Mouse (Mus musculus): ENCODE data around the gene Tspan4. TPM values are rescaled to one million over a fixed set of nuclear protein-coding genes. Genes with fewer than 3 reads are reported as not detected.

The Tspan4 gene
- total and polyA plus RNA-seq, 2 experiments, result 66.9 to 135 TPM

GRCm38 (mm10) chr7:141466045-141466394 lies 9.0 kb upstream of the Tspan4 start:
- TF ChIP-seq CTCF (IDR thresholded peaks at IDR 0.05; ENCODE audit: low read depth, low read length), result no peak
- TF ChIP-seq POLR2A (IDR thresholded peaks at IDR 0.05; ENCODE audit: extremely low read depth, insufficient read depth, low read length), result no peak
- no peak for DNase-seq (ENCODE audit: extremely low read depth, low read depth, low spot score)
- H3K4me1 ChIP-seq (ENCODE audit: control insufficient read depth, insufficient read depth, low read length), result peaks cover 18% of the 10 kb centered on the region

DNA sequence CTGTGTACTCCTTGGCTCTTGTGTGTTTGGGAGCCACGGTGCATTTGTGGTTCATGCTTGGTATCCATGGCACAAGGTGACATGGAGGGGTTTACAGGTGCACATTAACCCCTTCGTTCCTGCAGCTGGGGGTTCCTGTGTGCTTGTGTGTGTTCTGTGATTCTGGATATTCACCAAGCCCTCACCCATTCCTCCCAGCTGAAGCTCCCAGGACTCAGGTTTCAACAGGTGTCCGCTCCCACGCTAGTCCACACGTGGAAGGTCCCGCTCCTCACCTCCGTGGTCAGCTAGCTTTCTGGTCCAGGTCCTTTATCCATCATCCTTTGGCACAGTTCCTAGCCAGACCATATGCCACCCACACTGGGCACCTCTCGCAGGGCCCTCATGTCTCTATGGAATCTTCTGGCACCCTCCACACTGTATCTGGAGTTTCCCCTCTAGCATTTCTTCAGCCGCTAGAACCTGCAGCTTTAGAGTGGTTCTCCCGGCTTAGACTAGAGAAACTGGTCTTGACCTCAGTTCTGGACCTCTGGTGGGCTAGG lies 8.4 kb upstream of the Tspan4 start:
- Histone ChIP-seq H3K4me3 (ENCODE audit: insufficient read depth, low read depth, low read length) (no peak overlapping the region), H3K79me2 (ENCODE audit: control insufficient read depth, insufficient read depth, low read length) (0 out of 2 replicates have a peak, but pooled peaks cover 6% of the 10 kb centered on the region), H3K9ac (ENCODE audit: low read depth, low read length) (peak overlapping the region; percentile 25), H3K27ac (replicated peaks; ENCODE audit: insufficient read depth, low read depth, low read length) (0 out of 2 replicates have a peak overlapping the region, but pooled peaks have one; percentile 1), H3K4me1 (ENCODE audit: control insufficient read depth, insufficient read depth, low read length) (peaks cover 18% of the 10 kb centered on the region), H3K36me3 (ENCODE audit: control insufficient read depth, insufficient read depth, low read length) (peaks cover 3% of the 10 kb centered on the region; the same call in 1 of the 2 replicates), H3K27me3 (ENCODE audit: control insufficient read depth, insufficient read depth, low read length) (no peaks in the 10 kb centered on the region)
- DNase-seq (ENCODE audit: extremely low read depth, low read depth, low spot score), result no peak
- WGBS, result 68% methylated on average over 10 of the region's 10 CpGs
- TF ChIP-seq CTCF (IDR thresholded peaks at IDR 0.05; ENCODE audit: low read depth, low read length) (no peak), POLR2A (IDR thresholded peaks at IDR 0.05; ENCODE audit: extremely low read depth, insufficient read depth, low read length) (no peak)

More at GRCm38 (mm10) chr7:141466045-141466394, 9.0 kb upstream of the Tspan4 start:
- Histone ChIP-seq H3K27ac (replicated peaks; ENCODE audit: insufficient read depth, low read depth, low read length) (no peak overlapping the region), H3K79me2 (ENCODE audit: control insufficient read depth, insufficient read depth, low read length) (0 out of 2 replicates have a peak, but pooled peaks cover 6% of the 10 kb centered on the region), H3K9ac (ENCODE audit: low read depth, low read length) (no peak overlapping the region), H3K27me3 (ENCODE audit: control insufficient read depth, insufficient read depth, low read length) (no peaks in the 10 kb centered on the region), H3K4me3 (ENCODE audit: insufficient read depth, low read depth, low read length) (no peak overlapping the region), H3K36me3 (ENCODE audit: control insufficient read depth, insufficient read depth, low read length) (peaks cover 2% of the 10 kb centered on the region; the same call in 1 of the 2 replicates)
- WGBS, result 77% methylated on average over 7 of the region's 7 CpGs

DNA sequence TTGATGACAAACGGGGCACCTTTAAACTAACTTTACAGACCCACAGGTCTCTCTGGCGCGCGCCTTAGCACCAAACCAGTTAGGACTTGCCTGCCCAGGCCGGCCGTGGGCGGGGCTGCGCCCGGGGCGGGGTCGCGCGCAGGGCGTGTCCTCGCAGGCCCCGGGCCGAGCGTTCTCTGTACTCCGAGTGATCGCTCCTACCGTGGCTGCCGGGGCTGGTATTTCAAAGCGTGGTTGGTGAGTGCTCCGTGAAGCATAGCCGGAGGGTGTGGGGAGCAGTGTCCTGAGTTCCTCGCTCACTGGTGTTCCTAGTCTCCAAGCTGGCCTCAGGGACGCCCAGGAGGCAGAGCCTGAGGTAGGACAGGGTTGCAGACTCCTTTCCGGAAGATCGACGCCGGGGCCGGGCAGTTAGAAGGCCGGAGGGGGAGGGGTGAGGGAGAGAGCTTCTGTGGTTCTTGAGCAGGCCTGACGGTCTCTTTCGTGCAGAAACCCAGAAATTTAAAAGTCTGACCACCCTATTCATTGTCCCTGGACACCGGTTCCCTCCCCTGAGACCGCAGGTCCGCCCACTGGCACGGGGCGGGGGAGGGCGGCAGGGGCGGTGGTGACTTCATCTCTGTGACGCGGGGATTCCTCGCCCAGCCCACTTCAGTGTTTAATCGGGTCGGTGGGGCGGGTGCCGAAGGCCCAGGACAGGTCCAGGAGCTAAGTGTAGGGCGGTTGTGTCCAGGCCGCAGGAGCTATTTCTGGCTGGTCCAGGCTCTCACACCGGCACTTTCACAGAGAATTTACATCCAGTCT lies 7.6 kb upstream of the Tspan4 start, which contains the start of gene Cd151:
Cd151 (plus strand) TSS at position 163 of the 801 bp plus-strand sequence.
- Histone ChIP-seq H3K4me3 (ENCODE audit: insufficient read depth, low read depth, low read length) (peak within 1 kb of the TSS; percentile 74), H3K79me2 (ENCODE audit: control insufficient read depth, insufficient read depth, low read length) (0 out of 2 replicates have a peak, but pooled peaks cover 6% of the 10 kb centered on the region), H3K36me3 (ENCODE audit: control insufficient read depth, insufficient read depth, low read length) (peaks cover 6% of the 10 kb centered on the region; the same call in 1 of the 2 replicates), H3K27me3 (ENCODE audit: control insufficient read depth, insufficient read depth, low read length) (no peaks in the 10 kb centered on the region), H3K9ac (ENCODE audit: low read depth, low read length) (peak within 1 kb of the TSS; percentile 76), H3K4me1 (ENCODE audit: control insufficient read depth, insufficient read depth, low read length) (peaks cover 15% of the 10 kb centered on the region), H3K27ac (replicated peaks; ENCODE audit: insufficient read depth, low read depth, low read length) (peak within 1 kb of the TSS; percentile 46)
- TF ChIP-seq CTCF (IDR thresholded peaks at IDR 0.05; ENCODE audit: low read depth, low read length) (no peak), POLR2A (IDR thresholded peaks at IDR 0.05; ENCODE audit: extremely low read depth, insufficient read depth, low read length) (peak; percentile 54)
- WGBS, result under 1% methylated on average over 52 of the region's 52 CpGs
- DNase-seq (ENCODE audit: extremely low read depth, low read depth, low spot score), result peak; percentile 64

DNA sequence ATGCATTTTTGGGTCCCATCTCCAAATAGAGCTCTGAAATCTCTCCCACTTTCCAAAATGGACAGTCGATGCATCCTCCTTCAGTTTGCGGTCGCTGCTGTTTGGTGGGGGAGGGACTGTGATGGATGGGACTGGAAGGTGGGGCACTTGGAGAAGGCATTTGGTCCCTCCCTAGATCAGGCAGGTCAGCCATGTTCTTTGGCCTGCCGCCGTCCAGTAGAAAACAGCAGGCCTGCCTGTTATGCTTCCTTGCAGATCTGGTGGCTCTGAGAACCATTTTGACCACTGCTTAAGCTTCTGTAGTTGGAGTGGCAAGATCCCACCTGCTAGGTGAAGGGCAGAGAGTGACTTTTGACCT lies 6.9 kb upstream of the Tspan4 start:
- Histone ChIP-seq H3K9ac (ENCODE audit: low read depth, low read length) (peak overlapping the region; percentile 76), H3K27ac (replicated peaks; ENCODE audit: insufficient read depth, low read depth, low read length) (peak overlapping the region; percentile 46), H3K4me3 (ENCODE audit: insufficient read depth, low read depth, low read length) (peak overlapping the region; percentile 18; the same call in 1 of the 2 replicates), H3K36me3 (ENCODE audit: control insufficient read depth, insufficient read depth, low read length) (peaks cover 8% of the 10 kb centered on the region; the same call in 1 of the 2 replicates), H3K79me2 (ENCODE audit: control insufficient read depth, insufficient read depth, low read length) (0 out of 2 replicates have a peak, but pooled peaks cover 6% of the 10 kb centered on the region), H3K4me1 (ENCODE audit: control insufficient read depth, insufficient read depth, low read length) (peaks cover 15% of the 10 kb centered on the region), H3K27me3 (ENCODE audit: control insufficient read depth, insufficient read depth, low read length) (no peaks in the 10 kb centered on the region)
- no peak for DNase-seq (ENCODE audit: extremely low read depth, low read depth, low spot score)
- 44% methylated on average over 5 of the region's 5 CpGs for WGBS
- TF ChIP-seq POLR2A (IDR thresholded peaks at IDR 0.05; ENCODE audit: extremely low read depth, insufficient read depth, low read length) (no peak), CTCF (IDR thresholded peaks at IDR 0.05; ENCODE audit: low read depth, low read length) (no peak)

GRCm38 (mm10) chr7:141468522-141469211 lies 6.4 kb upstream of the Tspan4 start:
- Histone ChIP-seq H3K4me3 (ENCODE audit: insufficient read depth, low read depth, low read length) (no peak overlapping the region; the same call in 1 of the 2 replicates), H3K9ac (ENCODE audit: low read depth, low read length) (peak overlapping the region; percentile 76), H3K4me1 (ENCODE audit: control insufficient read depth, insufficient read depth, low read length) (peaks cover 20% of the 10 kb centered on the region), H3K79me2 (ENCODE audit: control insufficient read depth, insufficient read depth, low read length) (0 out of 2 replicates have a peak, but pooled peaks cover 6% of the 10 kb centered on the region), H3K36me3 (ENCODE audit: control insufficient read depth, insufficient read depth, low read length) (peaks cover 8% of the 10 kb centered on the region; the same call in 1 of the 2 replicates), H3K27me3 (ENCODE audit: control insufficient read depth, insufficient read depth, low read length) (no peaks in the 10 kb centered on the region), H3K27ac (replicated peaks; ENCODE audit: insufficient read depth, low read depth, low read length) (peak overlapping the region; percentile 57)
- no peak for TF ChIP-seq POLR2A (IDR thresholded peaks at IDR 0.05; ENCODE audit: extremely low read depth, insufficient read depth, low read length)
- peak; percentile 36; the same call in 1 of the 2 replicates for TF ChIP-seq CTCF (IDR thresholded peaks at IDR 0.05; ENCODE audit: low read depth, low read length)
- peak; percentile 48 for DNase-seq (ENCODE audit: extremely low read depth, low read depth, low spot score)
- 25% methylated on average over 8 of the region's 8 CpGs for WGBS

Measured in liver, adult 2 months (tissue).